Mouse (Mus musculus): Measurements from ENCODE around the gene Plekhg4.

The Plekhg4 gene

DNA sequence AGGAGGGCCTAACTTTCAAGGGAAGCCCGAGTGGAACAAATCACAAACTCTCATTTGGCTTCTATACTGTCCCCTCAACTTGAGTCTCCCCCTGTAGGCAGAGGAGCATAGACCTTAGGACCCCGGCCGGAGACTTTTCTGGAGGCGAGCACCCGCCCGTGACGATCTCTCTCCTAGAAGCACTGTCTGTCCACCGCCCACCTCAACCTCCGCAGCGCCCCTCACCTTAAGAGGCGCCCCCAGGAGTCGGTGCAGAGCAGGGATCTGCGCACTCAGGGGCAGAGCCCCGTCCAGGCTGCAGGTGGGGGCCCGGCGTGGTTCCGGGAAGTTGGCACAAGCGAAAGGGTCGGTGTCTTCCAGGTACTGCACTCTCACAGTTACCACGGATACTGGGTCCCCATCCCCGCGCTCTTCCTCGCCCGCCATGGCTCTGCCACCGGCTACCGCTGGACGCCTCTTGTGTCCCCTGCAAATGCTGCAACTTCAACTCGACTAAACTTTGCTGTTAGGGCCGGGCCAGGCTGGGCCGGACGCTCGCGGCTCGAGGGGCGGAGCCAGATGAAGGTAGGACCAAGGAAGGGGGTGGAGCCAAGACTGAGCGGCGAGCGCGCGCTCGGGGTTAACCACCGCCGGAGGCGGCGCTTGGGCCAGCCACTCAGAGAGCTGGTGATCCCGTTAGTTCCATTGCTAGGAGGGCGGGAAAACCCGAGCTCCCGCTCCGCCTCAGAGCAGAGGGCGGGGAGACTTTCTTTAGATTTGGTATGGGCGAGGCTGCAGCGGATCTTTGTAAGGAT is 25.4 kb upstream of the Plekhg4 start, which contains the start of gene Fhod1:
TSS of gene Fhod1 (minus strand) at position 526 of the 794 bp plus-strand sequence.
- in situ Hi-C loops (cut with MboI; ENCODE audit: unreplicated experiment in 2 of 2): loop anchor here (5.0 to 25.0 kb wide), 2 partner anchors 55 to 815 kb away; partner anchors contain the start of genes Pla2g15 (in 1 of the 2) and Slc7a6 (in 1 of the 2)

GRCm38 (mm10) chr8:105348450-105349095 is 24.5 kb upstream of the Plekhg4 start, which contains the start of gene Slc9a5:
Slc9a5 (plus strand) TSS chr8:105348843.
- in situ Hi-C loops (cut with MboI; ENCODE audit: unreplicated experiment in 2 of 2): loop anchor here (5.0 to 25.0 kb wide), 2 partner anchors 56 to 814 kb away; partner anchors contain the start of genes Pla2g15 (in 1 of the 2) and Slc7a6 (in 1 of the 2)

DNA sequence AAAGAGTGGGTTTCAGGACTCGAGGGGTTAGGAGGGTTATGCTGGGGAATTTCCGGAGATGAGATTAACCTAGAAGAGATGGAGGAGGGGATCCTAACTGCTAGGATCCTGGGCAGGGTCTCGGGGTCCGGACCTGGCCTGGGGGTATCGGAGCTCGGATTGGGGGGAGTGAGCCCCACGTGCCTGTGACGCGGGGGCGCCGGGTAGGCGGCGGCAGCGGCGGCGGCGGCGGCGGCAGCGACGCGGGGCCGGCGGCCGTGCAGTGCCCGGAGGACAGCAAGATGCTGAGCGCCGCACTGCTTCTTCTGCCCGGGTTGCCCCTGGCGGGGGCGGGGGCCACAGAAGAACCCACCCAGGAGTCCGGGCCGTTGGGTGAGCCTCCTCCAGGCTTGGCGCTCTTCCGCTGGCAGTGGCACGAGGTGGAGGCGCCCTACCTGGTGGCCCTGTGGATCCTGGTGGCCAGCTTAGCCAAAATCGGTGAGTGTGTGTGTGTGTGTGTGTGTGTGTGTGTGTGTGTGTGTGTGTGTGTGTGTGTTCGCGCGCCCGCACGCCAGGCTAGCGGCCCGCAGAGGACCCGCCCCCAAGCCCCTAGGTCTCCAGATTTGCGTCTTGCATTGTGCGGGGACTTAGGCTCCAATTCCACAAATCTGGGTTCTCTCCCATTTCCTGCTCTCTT is 23.8 kb upstream of the Plekhg4 start:
- in situ Hi-C loops (cut with MboI; ENCODE audit: unreplicated experiment in 2 of 2): loop anchor here (5.0 to 25.0 kb wide), 2 partner anchors 57 to 813 kb away; partner anchors contain the start of genes Pla2g15 (in 1 of the 2) and Slc7a6 (in 1 of the 2)

DNA sequence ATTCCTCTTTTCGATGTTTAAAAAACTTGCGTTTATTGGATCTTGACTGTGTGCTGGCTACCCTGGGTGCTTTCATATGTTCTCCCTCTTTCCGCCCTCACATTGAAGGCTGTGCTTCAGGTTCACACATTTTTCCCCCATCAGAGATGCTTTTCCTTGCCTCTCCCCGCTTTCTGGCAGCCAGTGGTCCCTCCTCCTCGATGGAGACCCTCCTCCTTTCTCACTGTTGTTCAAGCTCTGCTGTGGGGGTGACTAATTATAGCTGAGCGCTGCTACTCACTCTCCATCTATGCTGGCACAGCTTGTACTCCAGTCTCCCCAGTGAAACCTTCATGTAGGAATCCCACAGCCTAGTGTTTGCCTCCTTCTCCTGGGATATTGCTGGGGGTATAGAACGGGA is 22.9 kb upstream of the Plekhg4 start:
- in situ Hi-C loops (cut with MboI; ENCODE audit: unreplicated experiment in 2 of 2): no loop called here

DNA sequence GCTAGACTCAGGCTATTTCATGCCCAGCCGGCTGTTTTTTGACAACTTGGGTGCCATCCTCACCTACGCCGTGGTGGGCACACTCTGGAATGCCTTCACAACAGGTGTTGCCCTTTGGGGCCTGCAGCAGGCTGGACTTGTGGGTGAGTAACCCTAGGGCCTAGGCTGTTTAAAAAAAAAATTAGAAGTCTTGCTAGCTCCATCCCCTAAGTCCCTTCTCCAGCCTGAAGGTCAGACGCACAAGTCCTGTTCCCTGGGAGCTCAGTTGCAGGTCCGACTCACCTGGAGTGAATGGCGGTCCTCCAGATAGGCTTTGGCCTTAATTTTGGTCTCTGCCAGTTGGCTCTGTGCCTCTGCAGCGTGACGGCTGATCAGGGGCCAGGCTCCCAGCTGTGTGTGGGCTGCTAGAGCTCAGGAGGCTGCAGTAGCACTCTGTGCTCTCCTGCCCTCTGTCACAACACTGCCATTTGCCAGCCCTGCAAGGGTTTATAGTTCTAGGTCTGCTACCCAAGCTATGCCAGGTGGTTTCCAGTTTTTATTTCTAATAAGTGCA is 19.4 kb upstream of the Plekhg4 start:
- in situ Hi-C loops (cut with MboI; ENCODE audit: unreplicated experiment in 2 of 2): no loop called here

GRCm38 (mm10) chr8:105354549-105354948 is 18.5 kb upstream of the Plekhg4 start:
- in situ Hi-C loops (cut with MboI; ENCODE audit: unreplicated experiment in 2 of 2): no loop called here

DNA sequence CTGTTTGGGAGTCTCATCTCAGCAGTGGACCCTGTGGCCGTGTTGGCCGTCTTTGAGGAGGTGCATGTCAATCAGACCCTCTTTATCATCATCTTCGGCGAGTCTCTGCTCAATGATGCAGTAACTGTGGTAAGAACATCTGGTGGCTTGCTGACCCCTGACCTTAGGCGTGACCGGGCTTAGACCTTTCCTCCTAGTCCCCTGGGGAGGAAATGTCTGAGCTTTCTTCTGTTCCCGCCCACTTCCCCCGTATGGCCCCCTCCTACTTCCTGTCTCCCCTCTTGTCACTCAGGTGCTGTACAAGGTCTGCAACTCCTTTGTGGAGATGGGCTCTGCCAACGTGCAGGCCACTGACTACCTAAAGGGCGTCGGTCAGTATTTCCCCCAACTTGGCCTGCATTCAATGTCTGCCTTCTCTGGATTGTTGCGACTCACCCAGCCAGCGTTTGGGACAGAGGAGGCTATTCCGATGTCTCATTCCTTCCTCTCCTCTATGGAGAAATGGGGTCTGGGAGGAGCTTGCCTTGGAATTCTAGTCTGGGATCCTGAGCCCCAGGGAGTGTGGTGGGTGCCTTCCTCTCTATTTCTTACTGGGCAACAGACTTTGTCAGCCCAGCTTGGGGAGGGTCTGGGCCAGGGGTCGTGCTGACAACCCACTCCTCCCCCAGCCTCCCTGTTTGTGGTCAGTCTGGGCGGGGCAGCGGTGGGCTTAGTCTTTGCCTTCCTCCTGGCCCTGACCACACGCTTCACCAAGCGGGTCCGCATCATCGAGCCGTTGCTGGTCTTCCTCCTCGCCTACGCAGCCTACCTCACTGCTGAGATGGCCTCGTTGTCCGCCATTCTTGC is 17.7 kb upstream of the Plekhg4 start:
- in situ Hi-C loops (cut with MboI; ENCODE audit: unreplicated experiment in 2 of 2): no loop called here

GRCm38 (mm10) chr8:105356681-105357080 is 16.4 kb upstream of the Plekhg4 start:
- in situ Hi-C loops (cut with MboI; ENCODE audit: unreplicated experiment in 2 of 2): no loop called here

GRCm38 (mm10) chr8:105359208-105359607 is 13.9 kb upstream of the Plekhg4 start:
- in situ Hi-C loops (cut with MboI; ENCODE audit: unreplicated experiment in 2 of 2): no loop called here

- in situ Hi-C loops (cut with MboI; ENCODE audit: unreplicated experiment in 2 of 2): no loop called here
These were observed 13.4 kb upstream of the Plekhg4 start for GRCm38 (mm10) chr8:105359646-105360045.

GRCm38 (mm10) chr8:105361751-105362702 is 11.0 kb upstream of the Plekhg4 start:
- in situ Hi-C loops (cut with MboI; ENCODE audit: unreplicated experiment in 2 of 2): no loop called here

DNA sequence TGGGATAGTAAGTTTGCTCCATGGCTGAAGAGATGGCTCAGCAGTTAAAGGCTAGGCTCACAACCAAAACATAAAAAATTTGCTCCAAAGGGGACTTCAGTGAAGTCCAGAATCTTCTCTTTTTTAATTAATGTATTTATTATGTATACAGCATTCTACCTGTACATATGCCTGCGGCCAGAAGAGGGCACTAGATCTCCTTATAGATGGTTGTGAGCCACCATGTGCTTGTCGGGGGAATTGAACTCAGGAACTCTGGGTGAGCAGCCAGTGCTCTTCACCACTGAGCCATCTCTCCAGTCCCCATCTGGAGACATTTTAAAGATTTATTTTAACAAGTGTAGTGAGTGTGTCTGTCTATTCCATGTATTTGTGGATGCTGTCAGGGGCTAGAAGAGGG is 6.0 kb upstream of the Plekhg4 start:
- in situ Hi-C loops (cut with MboI; ENCODE audit: unreplicated experiment in 2 of 2): no loop called here

DNA sequence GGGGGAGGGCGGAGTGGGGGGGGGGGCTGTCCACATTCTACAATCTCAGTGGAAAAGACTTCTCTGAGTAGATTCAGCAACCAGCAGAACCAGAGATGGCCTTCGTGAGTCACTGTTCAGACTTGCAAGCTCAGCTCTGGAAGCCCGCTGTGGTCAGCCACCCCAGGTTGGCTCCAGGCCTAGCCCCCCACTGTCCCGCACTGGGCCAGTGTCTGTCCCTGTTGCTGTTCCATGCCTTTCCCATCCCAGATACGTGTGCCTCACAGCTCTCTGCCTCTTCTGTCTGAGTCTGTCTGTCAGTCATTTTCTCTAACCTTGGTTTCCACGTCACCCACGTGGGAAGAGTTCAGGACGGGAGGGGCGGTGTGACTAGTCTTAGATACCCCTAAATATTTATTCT is 601 bp upstream of the Plekhg4 start:
- in situ Hi-C loops (cut with MboI; ENCODE audit: unreplicated experiment in 2 of 2): no loop called here

- in situ Hi-C loops (cut with MboI; ENCODE audit: unreplicated experiment in 2 of 2): no loop called here
These were observed 1.5 kb downstream of the Plekhg4 start for GRCm38 (mm10) chr8:105374513-105374966.

DNA sequence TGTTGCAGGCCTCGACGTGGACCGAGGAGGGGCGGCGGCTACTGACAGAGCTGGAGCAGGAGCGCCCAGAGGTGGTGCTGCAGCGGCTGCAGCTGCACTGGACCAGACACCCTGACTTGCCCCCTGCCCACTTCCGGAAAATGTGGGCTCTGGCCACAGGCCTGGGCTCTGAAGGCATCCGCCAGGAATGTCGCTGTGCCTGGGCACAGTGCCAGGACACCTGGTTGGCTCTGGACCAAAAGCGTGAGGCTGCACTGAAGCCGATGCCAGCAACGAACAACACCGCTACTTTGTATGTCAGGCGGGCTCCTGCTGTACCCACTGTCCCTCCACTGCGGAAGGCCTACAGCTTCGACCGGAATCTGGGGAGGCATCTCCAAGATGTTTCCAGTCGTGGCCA is 5.6 kb downstream of the Plekhg4 start:
- in situ Hi-C loops (cut with MboI; ENCODE audit: unreplicated experiment in 2 of 2): no loop called here

DNA sequence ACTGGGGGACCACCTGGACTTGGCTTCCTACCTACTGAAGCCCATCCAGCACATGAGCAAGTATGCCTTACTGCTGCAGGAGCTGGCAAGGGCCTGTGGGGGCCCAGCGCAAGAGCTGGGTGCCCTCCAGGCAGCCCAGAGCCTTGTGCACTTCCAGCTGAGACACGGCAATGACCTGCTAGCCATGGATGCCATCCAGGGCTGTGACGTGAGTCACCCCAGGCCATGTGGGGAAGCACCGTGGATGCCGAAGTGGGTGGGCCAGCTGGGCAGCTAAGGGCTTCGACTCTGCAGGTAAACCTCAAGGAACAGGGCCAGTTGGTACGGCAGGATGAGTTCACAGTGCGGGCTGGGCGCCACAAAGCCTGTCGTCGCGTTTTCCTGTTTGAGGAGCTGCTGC is 7.2 kb downstream of the Plekhg4 start:
- in situ Hi-C loops (cut with MboI; ENCODE audit: unreplicated experiment in 2 of 2): no loop called here

GRCm38 (mm10) chr8:105384070-105384469 is 11.0 kb downstream of the Plekhg4 start:
- in situ Hi-C loops (cut with MboI; ENCODE audit: unreplicated experiment in 2 of 2): no loop called here

DNA sequence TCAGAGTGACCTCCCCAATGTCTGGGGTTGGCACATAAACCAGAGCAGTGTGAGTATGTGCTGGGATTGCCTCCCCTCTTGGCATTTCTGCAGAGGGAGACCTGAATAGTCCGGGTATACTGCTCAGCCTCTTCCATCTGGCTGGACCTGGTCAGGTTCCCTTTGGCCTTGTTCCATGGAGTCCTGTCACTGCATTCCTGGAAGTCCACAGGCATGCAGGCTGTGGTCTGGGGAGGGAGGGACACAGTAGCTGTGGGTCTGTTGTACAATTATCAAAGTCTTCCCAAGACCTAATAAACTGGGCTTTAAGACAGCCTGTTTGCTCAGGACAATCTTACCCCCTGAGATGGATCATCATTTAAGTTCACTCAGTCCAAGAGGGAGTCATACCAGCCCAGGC is 14.1 kb downstream of the Plekhg4 start:
- in situ Hi-C loops (cut with MboI; ENCODE audit: unreplicated experiment in 2 of 2): no loop called here

GRCm38 (mm10) chr8:105389096-105389495 is 16.0 kb downstream of the Plekhg4 start:
- in situ Hi-C loops (cut with MboI; ENCODE audit: unreplicated experiment in 2 of 2): no loop called here

Measured in v-Abl transformed pro-B cells (cell line).